Mouse (Mus musculus): ENCODE measurements at regions not wholly inside any gene's neighbourhood (a gene's known extent, or its start where the extent isn't known, plus 50 kb on each side); places are given as distances from the start of the nearest gene placed in this dataset.

DNA sequence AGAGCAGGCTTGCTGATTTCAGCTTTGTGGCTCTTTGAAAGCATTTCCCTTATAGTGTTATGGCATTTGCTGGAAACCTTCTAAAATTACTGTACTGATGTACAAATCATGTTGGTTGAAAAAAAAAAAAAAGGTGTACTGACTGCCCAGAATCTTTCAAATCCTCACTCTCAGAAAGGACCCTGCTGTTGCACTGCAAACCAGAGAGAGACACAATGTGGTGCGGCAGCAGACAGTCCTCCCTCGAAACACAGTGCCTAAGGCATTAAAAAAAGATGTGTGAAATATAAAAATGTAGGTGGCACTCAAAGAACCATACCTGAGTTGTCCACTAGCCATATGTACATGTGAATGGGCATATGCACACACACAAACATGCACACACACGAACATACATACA is 128.3 kb downstream of the Actr3 start:
- H3K4me1 ChIP-seq (ENCODE audit: control insufficient read depth, insufficient read depth, low read length), result no peaks in the 10 kb centered on the region
- H3K9ac ChIP-seq (replicated peaks; ENCODE audit: low read length), result no peak overlapping the region
- no peaks in the 10 kb centered on the region for H3K27me3 ChIP-seq (ENCODE audit: control insufficient read depth, insufficient read depth, low read length)
- H3K36me3 ChIP-seq (ENCODE audit: control insufficient read depth, insufficient read depth, low read length), result no peaks in the 10 kb centered on the region
- H3K9me3 ChIP-seq (ENCODE audit: control insufficient read depth, low read length), result no peaks in the 10 kb centered on the region
- 80% methylated on average over 3 of the region's 3 CpGs for WGBS
- DNase-seq (no peak), ATAC-seq (ENCODE audit: low FRiP score, low TSS enrichment) (no peak)
- H3K27ac ChIP-seq (replicated peaks; ENCODE audit: low read depth, low read length), result no peak overlapping the region
- no peak overlapping the region for H3K4me2 ChIP-seq (ENCODE audit: low read length)
- no peak overlapping the region for H3K4me3 ChIP-seq (replicated peaks; ENCODE audit: low read depth, low read length)

DNA sequence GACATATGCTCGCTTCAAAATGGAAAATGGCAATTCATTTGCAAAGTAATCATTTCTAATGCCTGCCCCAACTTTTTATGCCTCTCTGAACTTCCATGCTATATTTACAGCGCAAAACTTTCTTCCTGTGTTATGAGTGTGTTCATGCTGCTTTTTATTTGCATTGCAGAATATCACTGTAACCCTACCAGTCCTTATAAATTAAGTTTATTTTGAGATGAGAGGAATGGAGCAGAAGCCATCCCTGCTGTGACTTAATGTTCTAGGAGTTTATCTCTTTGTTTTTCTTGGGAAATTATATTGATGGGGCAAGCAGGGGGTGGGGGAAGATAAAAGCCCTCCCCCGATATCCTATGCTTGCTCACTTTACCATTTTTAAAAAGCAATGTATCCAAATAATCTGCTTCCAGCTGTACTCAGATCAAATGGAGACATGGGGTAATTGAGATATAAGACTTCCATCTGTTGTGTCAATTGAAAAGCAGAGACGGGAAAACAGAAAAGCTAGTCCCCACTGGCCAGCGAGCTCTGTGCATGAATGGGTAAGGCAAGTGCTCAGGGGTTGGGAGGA is 136.9 kb downstream of the Actr3 start:
- H3K36me3 ChIP-seq (ENCODE audit: control insufficient read depth, insufficient read depth, low read length), result no peaks in the 10 kb centered on the region
- no peak overlapping the region for H3K9ac ChIP-seq (replicated peaks; ENCODE audit: low read length)
- WGBS, result 81% methylated on average over 5 of the region's 5 CpGs
- no peak overlapping the region for H3K4me3 ChIP-seq (replicated peaks; ENCODE audit: low read depth, low read length)
- H3K9me3 ChIP-seq (ENCODE audit: control insufficient read depth, low read length), result no peaks in the 10 kb centered on the region
- H3K27me3 ChIP-seq (ENCODE audit: control insufficient read depth, insufficient read depth, low read length), result no peaks in the 10 kb centered on the region
- no peak overlapping the region for H3K4me2 ChIP-seq (ENCODE audit: low read length)
- no peaks in the 10 kb centered on the region for H3K4me1 ChIP-seq (ENCODE audit: control insufficient read depth, insufficient read depth, low read length)
- ATAC-seq (ENCODE audit: low FRiP score, low TSS enrichment), result no peak
- DNase-seq, result no peak
- no peak overlapping the region for H3K27ac ChIP-seq (replicated peaks; ENCODE audit: low read depth, low read length)

DNA sequence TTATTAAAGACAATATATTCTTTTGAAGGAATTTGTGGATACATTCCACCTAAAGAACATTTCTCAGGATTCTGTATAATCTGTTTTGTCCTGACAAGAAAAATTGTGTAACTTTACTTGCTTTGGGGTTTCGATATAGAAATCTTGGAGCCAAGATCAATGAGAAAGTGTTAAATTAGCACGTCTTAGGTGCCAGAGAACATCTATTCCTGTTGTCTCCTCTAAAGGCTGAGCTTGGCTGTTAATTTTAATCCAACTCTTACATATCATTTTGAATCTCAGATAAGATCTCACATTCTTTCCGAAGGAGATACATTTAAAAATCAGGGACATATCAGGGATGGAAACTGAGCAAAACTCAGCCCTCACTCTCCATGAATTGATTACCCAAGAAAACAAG is 139.9 kb downstream of the Actr3 start:
- H3K4me1 ChIP-seq (ENCODE audit: control insufficient read depth, insufficient read depth, low read length), result no peaks in the 10 kb centered on the region
- ATAC-seq (ENCODE audit: low FRiP score, low TSS enrichment) (no peak), DNase-seq (no peak)
- WGBS, result 88% methylated on average over 3 of the region's 3 CpGs
- H3K4me3 ChIP-seq (replicated peaks; ENCODE audit: low read depth, low read length), result no peak overlapping the region
- no peak overlapping the region for H3K4me2 ChIP-seq (ENCODE audit: low read length)
- no peak overlapping the region for H3K9ac ChIP-seq (replicated peaks; ENCODE audit: low read length)
- no peaks in the 10 kb centered on the region for H3K27me3 ChIP-seq (ENCODE audit: control insufficient read depth, insufficient read depth, low read length)
- H3K36me3 ChIP-seq (ENCODE audit: control insufficient read depth, insufficient read depth, low read length), result no peaks in the 10 kb centered on the region
- H3K9me3 ChIP-seq (ENCODE audit: control insufficient read depth, low read length), result no peaks in the 10 kb centered on the region
- H3K27ac ChIP-seq (replicated peaks; ENCODE audit: low read depth, low read length), result no peak overlapping the region

DNA sequence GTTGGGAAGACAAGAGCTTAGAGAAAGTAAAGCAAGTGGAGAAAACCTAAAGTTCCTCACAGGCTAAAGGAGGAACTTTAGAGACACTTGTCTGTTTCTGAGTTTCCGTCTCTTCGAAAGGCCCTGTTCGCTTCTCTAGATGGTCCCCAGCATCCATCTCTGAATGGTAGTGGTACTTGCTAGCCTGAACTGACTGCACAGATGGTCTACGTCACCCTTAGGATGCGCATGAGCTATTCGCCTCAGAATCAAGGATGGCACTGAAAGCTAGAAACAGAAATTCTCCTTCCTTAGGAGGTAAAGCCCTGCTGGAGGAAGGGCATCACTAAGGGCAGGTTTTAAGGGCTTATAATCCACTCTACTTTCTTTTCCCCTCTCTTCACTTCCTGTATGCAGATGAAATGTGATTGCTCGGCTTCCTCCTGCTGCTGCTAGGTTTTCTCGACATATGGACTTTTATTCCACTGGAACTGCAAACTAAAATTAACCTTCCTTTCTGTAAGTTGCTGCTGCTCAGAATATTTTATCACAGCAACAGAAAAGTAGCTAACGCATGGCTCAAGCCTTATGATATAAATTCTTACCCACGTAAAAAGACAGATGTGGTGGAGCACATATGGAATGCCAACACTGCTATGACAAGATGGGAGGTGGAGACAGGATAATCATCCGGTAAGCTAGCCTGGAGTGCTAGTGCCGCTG is 145.1 kb downstream of the Actr3 start:
- DNase-seq (no peak), ATAC-seq (ENCODE audit: low FRiP score, low TSS enrichment) (no peak)
- H3K4me1 ChIP-seq (ENCODE audit: control insufficient read depth, insufficient read depth, low read length), result no peaks in the 10 kb centered on the region
- H3K9ac ChIP-seq (replicated peaks; ENCODE audit: low read length), result no peak overlapping the region
- 95% methylated on average over 12 of the region's 12 CpGs for WGBS
- no peak overlapping the region for H3K4me2 ChIP-seq (ENCODE audit: low read length)
- H3K27me3 ChIP-seq (ENCODE audit: control insufficient read depth, insufficient read depth, low read length), result no peaks in the 10 kb centered on the region
- H3K27ac ChIP-seq (replicated peaks; ENCODE audit: low read depth, low read length), result no peak overlapping the region
- no peaks in the 10 kb centered on the region for H3K36me3 ChIP-seq (ENCODE audit: control insufficient read depth, insufficient read depth, low read length)
- no peak overlapping the region for H3K4me3 ChIP-seq (replicated peaks; ENCODE audit: low read depth, low read length)
- no peaks in the 10 kb centered on the region for H3K9me3 ChIP-seq (ENCODE audit: control insufficient read depth, low read length)

DNA sequence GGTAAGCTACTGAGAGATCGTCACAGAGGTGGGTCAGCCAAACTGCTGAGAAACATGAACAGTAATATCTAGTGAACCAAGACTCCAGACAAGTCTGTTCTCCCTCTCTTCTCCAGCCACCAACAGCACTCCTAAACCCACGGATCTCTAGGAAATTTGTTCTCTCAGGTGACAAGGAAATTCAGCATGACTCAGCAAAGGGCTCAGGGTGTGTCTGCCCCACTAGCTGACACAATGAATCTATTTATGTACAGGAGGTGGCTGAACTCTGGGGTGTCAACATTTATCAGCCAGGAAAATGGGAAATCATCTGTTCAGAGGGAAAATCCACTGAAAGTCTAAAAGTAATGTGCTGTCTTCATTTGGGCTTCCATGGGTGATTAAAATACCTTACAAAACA is 149.2 kb downstream of the Actr3 start:
- Histone ChIP-seq H3K27me3 (ENCODE audit: control insufficient read depth, insufficient read depth, low read length) (no peaks in the 10 kb centered on the region), H3K4me2 (ENCODE audit: low read length) (no peak overlapping the region), H3K4me1 (ENCODE audit: control insufficient read depth, insufficient read depth, low read length) (no peaks in the 10 kb centered on the region), H3K27ac (replicated peaks; ENCODE audit: low read depth, low read length) (no peak overlapping the region), H3K36me3 (ENCODE audit: control insufficient read depth, insufficient read depth, low read length) (no peaks in the 10 kb centered on the region), H3K9ac (replicated peaks; ENCODE audit: low read length) (no peak overlapping the region), H3K4me3 (replicated peaks; ENCODE audit: low read depth, low read length) (no peak overlapping the region), H3K9me3 (ENCODE audit: control insufficient read depth, low read length) (no peaks in the 10 kb centered on the region)
- WGBS, result 79% methylated on average over 2 of the region's 2 CpGs
- DNase-seq (no peak), ATAC-seq (ENCODE audit: low FRiP score, low TSS enrichment) (no peak)

DNA sequence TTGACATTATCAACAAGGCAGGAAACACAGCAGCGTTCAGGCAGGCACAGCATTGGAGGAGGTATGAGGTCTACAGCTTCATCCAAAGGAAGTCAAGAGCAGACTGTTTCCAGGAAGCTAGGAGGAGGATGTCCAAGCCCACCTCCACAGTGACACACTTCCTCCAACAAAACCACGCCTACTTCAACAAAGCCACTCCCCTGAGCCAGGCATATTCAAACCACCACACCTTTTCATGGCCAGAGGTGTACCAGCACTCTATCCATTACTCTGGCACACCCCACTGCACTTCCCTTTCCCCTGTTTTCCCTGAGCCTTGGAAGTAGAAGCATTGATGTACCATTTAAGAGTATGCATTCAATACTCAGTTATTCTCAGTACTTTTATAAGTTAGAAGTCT is 150.8 kb downstream of the Actr3 start:
- no peaks in the 10 kb centered on the region for H3K9me3 ChIP-seq (ENCODE audit: control insufficient read depth, low read length)
- H3K4me3 ChIP-seq (replicated peaks; ENCODE audit: low read depth, low read length), result no peak overlapping the region
- no peak overlapping the region for H3K4me2 ChIP-seq (ENCODE audit: low read length)
- no peak overlapping the region for H3K9ac ChIP-seq (replicated peaks; ENCODE audit: low read length)
- WGBS, result 86% methylated on average over 2 of the region's 2 CpGs
- no peak overlapping the region for H3K27ac ChIP-seq (replicated peaks; ENCODE audit: low read depth, low read length)
- H3K27me3 ChIP-seq (ENCODE audit: control insufficient read depth, insufficient read depth, low read length), result no peaks in the 10 kb centered on the region
- ATAC-seq (ENCODE audit: low FRiP score, low TSS enrichment) (no peak), DNase-seq (no peak)
- H3K4me1 ChIP-seq (ENCODE audit: control insufficient read depth, insufficient read depth, low read length), result no peaks in the 10 kb centered on the region
- no peaks in the 10 kb centered on the region for H3K36me3 ChIP-seq (ENCODE audit: control insufficient read depth, insufficient read depth, low read length)

DNA sequence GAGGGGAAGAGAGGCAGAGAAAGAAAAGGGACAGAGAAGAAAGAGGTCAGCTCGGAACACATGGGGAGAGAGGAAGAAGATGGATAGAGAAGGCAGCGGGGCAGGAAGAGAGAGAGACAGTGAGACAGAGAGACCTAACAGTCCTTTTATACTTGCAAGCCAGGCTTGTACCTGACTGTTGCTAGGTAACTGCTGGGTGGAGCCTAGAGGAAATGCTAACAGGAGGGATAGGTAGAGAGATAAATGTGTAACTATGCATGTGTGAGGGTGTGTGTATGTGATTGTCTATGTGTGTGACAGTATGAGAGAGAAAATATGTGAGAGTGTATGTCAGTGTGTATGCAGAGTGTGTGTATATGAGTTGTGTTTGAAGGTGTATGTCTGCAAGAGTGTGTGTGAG is 161.8 kb downstream of the Actr3 start:
- H3K4me2 ChIP-seq (ENCODE audit: low read length), result no peak overlapping the region
- no peak overlapping the region for H3K9ac ChIP-seq (replicated peaks; ENCODE audit: low read length)
- no peaks in the 10 kb centered on the region for H3K4me1 ChIP-seq (ENCODE audit: control insufficient read depth, insufficient read depth, low read length)
- ATAC-seq (ENCODE audit: low FRiP score, low TSS enrichment), result no peak
- no peaks in the 10 kb centered on the region for H3K9me3 ChIP-seq (ENCODE audit: control insufficient read depth, low read length)
- 50% methylated on average over 2 of the region's 2 CpGs for WGBS
- no peak overlapping the region for H3K27ac ChIP-seq (replicated peaks; ENCODE audit: low read depth, low read length)
- H3K36me3 ChIP-seq (ENCODE audit: control insufficient read depth, insufficient read depth, low read length), result no peaks in the 10 kb centered on the region
- DNase-seq, result peak; percentile 3
- no peaks in the 10 kb centered on the region for H3K27me3 ChIP-seq (ENCODE audit: control insufficient read depth, insufficient read depth, low read length)
- H3K4me3 ChIP-seq (replicated peaks; ENCODE audit: low read depth, low read length), result no peak overlapping the region

DNA sequence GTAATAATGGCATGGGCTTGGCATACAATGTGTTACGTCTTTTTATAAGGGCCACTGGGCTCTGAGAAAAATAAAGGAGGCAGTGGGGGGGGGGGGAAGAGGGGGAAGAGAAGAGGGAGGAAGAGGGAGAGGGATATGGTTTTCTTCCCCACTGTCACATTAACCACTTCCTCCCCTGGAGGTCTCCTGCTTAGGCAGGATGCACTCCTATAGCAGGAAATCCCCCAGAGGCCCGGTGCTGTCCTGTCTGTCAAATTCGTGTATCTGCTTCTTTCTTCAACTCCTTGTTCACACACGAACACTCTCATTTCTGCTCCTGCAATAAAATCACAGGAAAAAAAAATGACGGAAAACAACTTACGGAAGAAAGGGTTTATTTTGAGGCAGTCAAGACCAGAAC is 171.8 kb downstream of the Actr3 start:
- no peak overlapping the region for H3K9ac ChIP-seq (replicated peaks; ENCODE audit: low read length)
- peak; percentile 2 for DNase-seq
- H3K27ac ChIP-seq (replicated peaks; ENCODE audit: low read depth, low read length), result no peak overlapping the region
- H3K36me3 ChIP-seq (ENCODE audit: control insufficient read depth, insufficient read depth, low read length), result no peaks in the 10 kb centered on the region
- H3K27me3 ChIP-seq (ENCODE audit: control insufficient read depth, insufficient read depth, low read length), result no peaks in the 10 kb centered on the region
- 78% methylated on average over 6 of the region's 6 CpGs for WGBS
- H3K9me3 ChIP-seq (ENCODE audit: control insufficient read depth, low read length), result no peaks in the 10 kb centered on the region
- ATAC-seq (ENCODE audit: low FRiP score, low TSS enrichment), result no peak
- H3K4me3 ChIP-seq (replicated peaks; ENCODE audit: low read depth, low read length), result no peak overlapping the region
- no peaks in the 10 kb centered on the region for H3K4me1 ChIP-seq (ENCODE audit: control insufficient read depth, insufficient read depth, low read length)
- no peak overlapping the region for H3K4me2 ChIP-seq (ENCODE audit: low read length)

DNA sequence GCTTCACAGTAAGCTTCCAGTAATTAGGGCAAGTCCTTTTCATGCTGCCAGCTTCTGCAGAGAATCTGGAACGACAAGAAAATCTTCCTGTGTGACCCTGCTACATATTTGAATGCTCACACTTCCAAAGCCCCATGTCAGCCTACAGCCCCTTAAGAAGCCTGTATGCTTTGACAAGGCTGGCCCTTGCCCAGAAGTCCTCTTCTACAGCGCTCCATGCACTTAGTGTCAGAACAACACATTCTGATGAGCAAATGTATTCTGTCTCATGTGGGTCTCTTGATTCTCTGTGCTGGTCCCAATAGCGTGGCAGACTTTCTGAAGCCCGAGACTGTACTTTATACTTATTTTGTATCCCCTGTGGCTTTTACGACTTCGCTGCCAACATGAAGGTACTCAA is 172.5 kb downstream of the Actr3 start:
- H3K4me2 ChIP-seq (ENCODE audit: low read length), result no peak overlapping the region
- 78% methylated on average over 6 of the region's 6 CpGs for WGBS
- H3K27ac ChIP-seq (replicated peaks; ENCODE audit: low read depth, low read length), result no peak overlapping the region
- no peaks in the 10 kb centered on the region for H3K9me3 ChIP-seq (ENCODE audit: control insufficient read depth, low read length)
- no peaks in the 10 kb centered on the region for H3K4me1 ChIP-seq (ENCODE audit: control insufficient read depth, insufficient read depth, low read length)
- DNase-seq (peak; percentile 6), ATAC-seq (ENCODE audit: low FRiP score, low TSS enrichment) (no peak)
- H3K9ac ChIP-seq (replicated peaks; ENCODE audit: low read length), result no peak overlapping the region
- no peak overlapping the region for H3K4me3 ChIP-seq (replicated peaks; ENCODE audit: low read depth, low read length)
- H3K27me3 ChIP-seq (ENCODE audit: control insufficient read depth, insufficient read depth, low read length), result no peaks in the 10 kb centered on the region
- H3K36me3 ChIP-seq (ENCODE audit: control insufficient read depth, insufficient read depth, low read length), result no peaks in the 10 kb centered on the region

Measured in midbrain, embryonic 14.5 days (tissue).